ENCODE assay signal across 10 mouse cellular contexts in the genomic region with DNA sequence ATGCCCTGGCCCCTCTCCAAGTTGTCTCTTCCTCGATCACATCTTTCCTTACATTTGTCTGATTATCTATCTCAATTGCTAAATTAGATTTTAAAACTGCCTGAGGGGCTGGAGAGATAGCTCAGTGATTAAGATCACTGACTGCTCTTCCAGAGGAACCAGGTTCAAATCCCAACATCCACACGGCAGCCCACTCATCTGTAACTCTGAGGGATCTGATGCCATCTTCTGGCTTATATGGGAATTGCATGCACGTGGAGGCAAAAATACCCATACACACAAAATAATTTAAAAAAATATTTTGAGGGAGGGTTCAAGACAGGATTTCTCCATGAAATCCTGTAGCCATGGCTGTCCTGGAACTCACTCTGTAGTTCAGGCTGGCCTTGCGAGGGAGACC. TPM values are rescaled to one million over a fixed set of nuclear protein-coding genes. Genes with fewer than 3 reads are reported as not detected.
A peak's percentile ranks its signal among the peaks of the same experiment; 100 is the strongest.
DNase-seq lines count a peak whose midpoint lies in the region; ATAC-seq and TF ChIP-seq lines count a peak whose summit lies in the region.
"Had no signal": no experiment of that assay in that cellular context is flagged by ENCODE, and none has a peak within 500 bp of the region (broad histone marks: within the 10 kb centered on the region; RNA-seq: fewer than 3 reads in every experiment).

No protein-coding gene starts in this region.

- H3K9ac ChIP-seq in liver, adult 2 months (ENCODE audit: low read depth, low read length): no peak overlapping the region

- 0 out of 2 replicates have a peak, but pooled peaks have one; percentile 43 for ATAC-seq in erythroid progenitor cell, adult 5-6 weeks (replicated peaks; ENCODE audit: low FRiP score, poor library complexity, severe bottlenecking)
- ATAC-seq: inflammation-experienced regulatory T-cells, adult 6 months had no signal

- no peaks in the 10 kb centered on the region for H3K79me2 ChIP-seq in liver, adult 2 months (ENCODE audit: control insufficient read depth, insufficient read depth, low read length)

- no peak overlapping the region for H3K27ac ChIP-seq in liver, adult 2 months (replicated peaks; ENCODE audit: insufficient read depth, low read depth, low read length)
- H3K27ac ChIP-seq: midbrain, embryonic 10.5 days had no signal

- H3K9me3 ChIP-seq in E14TG2a.4 (ENCODE audit: low read length): no peaks in the 10 kb centered on the region
- H3K9me3 ChIP-seq: midbrain, embryonic 10.5 days had no signal

- H3K27me3 ChIP-seq in liver, adult 2 months (ENCODE audit: control insufficient read depth, insufficient read depth, low read length): no peaks in the 10 kb centered on the region
- no peaks in the 10 kb centered on the region for H3K27me3 ChIP-seq in E14TG2a.4 (ENCODE audit: insufficient read depth, low read length)

- WGBS in liver, adult 2 months: 77% methylated on average over 4 of the region's 4 CpGs

- peak; percentile 51 for DNase-seq in embryo, embryonic 10 days (ENCODE audit: low spot score)
- no peak for DNase-seq in embryo, embryonic 9.5 days (ENCODE audit: extremely low spot score)
- DNase-seq in liver, adult 2 months (ENCODE audit: extremely low read depth, low read depth, low spot score): no peak
- no peak for DNase-seq in liver
- DNase-seq in ovary, postnatal 36 days (ENCODE audit: low spot score): no peak
- DNase-seq in left cerebral cortex, adult 9 months (ENCODE audit: low spot score in 2 of 2): no peak

- peaks cover 20% of the 10 kb centered on the region for H3K4me1 ChIP-seq in liver, adult 2 months (ENCODE audit: control insufficient read depth, insufficient read depth, low read length)
- H3K4me1 ChIP-seq in E14TG2a.4 (replicated peaks; ENCODE audit: low read depth, low read length): peaks cover 20% of the 10 kb centered on the region
- H3K4me1 ChIP-seq: midbrain, embryonic 10.5 days had no signal

- 0 out of 2 replicates have a peak, but pooled peaks have one; percentile 11 for TF ChIP-seq CTCF in liver, adult 2 months (IDR thresholded peaks at IDR 0.05; ENCODE audit: low read depth, low read length)
- peak; percentile 92 for TF ChIP-seq CTCF in E14TG2a.4 (conservative IDR thresholded peaks at IDR 0.05; ENCODE audit: low read length)

- no peak for TF ChIP-seq POLR2A in liver, adult 2 months (IDR thresholded peaks at IDR 0.05; ENCODE audit: extremely low read depth, insufficient read depth, low read length)

- H3K4me3 ChIP-seq in liver, adult 2 months (ENCODE audit: insufficient read depth, low read depth, low read length): no peak overlapping the region
- no peak overlapping the region for H3K4me3 ChIP-seq in E14TG2a.4 (replicated peaks; ENCODE audit: low read length)
- H3K4me3 ChIP-seq: midbrain, embryonic 10.5 days had no signal

- peaks cover 4% of the 10 kb centered on the region; the same call in 1 of the 2 replicates for H3K36me3 ChIP-seq in liver, adult 2 months (ENCODE audit: control insufficient read depth, insufficient read depth, low read length)
- H3K36me3 ChIP-seq in E14TG2a.4 (ENCODE audit: insufficient read depth, low read length): no peaks in the 10 kb centered on the region
- H3K36me3 ChIP-seq: midbrain, embryonic 10.5 days had no signal

RNA-seq across cellular contexts. Expression of gene Tigd3, which starts 8.1 kb away (rescaled TPM):
- 0.18 and 0.27 TPM in 2 replicates for total RNA-seq in liver, adult 2 months (2014; rRNA removed)
- 0.16 and 0.24 TPM in 2 replicates for polyA plus RNA-seq in liver, adult 2 months (2012; rRNA removed)
- total RNA-seq in erythroid progenitor cell, adult 5-6 weeks (2015; ENCODE audit: low replicate concordance): 3.8 and 4.7 TPM in 2 replicates
- total RNA-seq in erythroid progenitor cell, adult 5-6 weeks (2017; ENCODE audit: low replicate concordance): 8.2 and 9.4 TPM in 2 replicates

RNA-seq across cellular contexts. Expression of gene Slc25a45, which starts 8.2 kb away (rescaled TPM):
- total RNA-seq in liver, adult 2 months (2014; rRNA removed): 8.6 and 13.0 TPM in 2 replicates
- polyA plus RNA-seq in liver, adult 2 months (2012; rRNA removed): 52.8 and 57.7 TPM in 2 replicates
- total RNA-seq in erythroid progenitor cell, adult 5-6 weeks (2015; ENCODE audit: low replicate concordance): 2.9 and 8.8 TPM in 2 replicates
- 7.2 and 7.8 TPM in 2 replicates for total RNA-seq in erythroid progenitor cell, adult 5-6 weeks (2017; ENCODE audit: low replicate concordance)

RNA-seq across cellular contexts. Expression of gene Frmd8, which starts 10.8 kb away (rescaled TPM):
- total RNA-seq in liver, adult 2 months (2014; rRNA removed): 5.2 and 5.9 TPM in 2 replicates
- polyA plus RNA-seq in liver, adult 2 months (2012; rRNA removed): 10.3 and 14.2 TPM in 2 replicates
- total RNA-seq in erythroid progenitor cell, adult 5-6 weeks (2015; ENCODE audit: low replicate concordance): 3.6 and 9.2 TPM in 2 replicates
- 4.2 and 6.0 TPM in 2 replicates for total RNA-seq in erythroid progenitor cell, adult 5-6 weeks (2017; ENCODE audit: low replicate concordance)

RNA-seq across cellular contexts. Expression of gene Dpf2, which starts 27.0 kb away (rescaled TPM):
- 10.3 and 10.7 TPM in 2 replicates for total RNA-seq in liver, adult 2 months (2014; rRNA removed)
- polyA plus RNA-seq in liver, adult 2 months (2012; rRNA removed): 28.8 and 40.0 TPM in 2 replicates
- total RNA-seq in erythroid progenitor cell, adult 5-6 weeks (2015; ENCODE audit: low replicate concordance): 25.9 and 71.7 TPM in 2 replicates
- total RNA-seq in erythroid progenitor cell, adult 5-6 weeks (2017; ENCODE audit: low replicate concordance): 43.9 and 168 TPM in 2 replicates

RNA-seq across cellular contexts. Expression of gene Cdc42ep2, which starts 38.8 kb away (rescaled TPM):
- 1.7 and 2.1 TPM in 2 replicates for total RNA-seq in liver, adult 2 months (2014; rRNA removed)
- polyA plus RNA-seq in liver, adult 2 months (2012; rRNA removed): 2.1 and 2.4 TPM in 2 replicates
- total RNA-seq in erythroid progenitor cell, adult 5-6 weeks (2015; ENCODE audit: low replicate concordance): 0.72 TPM in 1 of 2 replicates, not detected in the other
- not detected in 2 replicates for total RNA-seq in erythroid progenitor cell, adult 5-6 weeks (2017; ENCODE audit: low replicate concordance)
